Mouse (Mus musculus): Measurements from ENCODE around the gene Rasgrp3. TPM values are rescaled to one million over a fixed set of nuclear protein-coding genes. Genes with fewer than 3 reads are reported as not detected.

Gene Rasgrp3
- polyA plus RNA-seq (2012; rRNA removed), result 1.6 and 2.5 TPM in 2 replicates

GRCm38 (mm10) chr17:75435599-75435998 lies at the start of gene Rasgrp3:
Gene Rasgrp3, plus strand, starts transcription at chr17:75435896.
- WGBS, result 63% methylated on average over 6 of the region's 6 CpGs
- no peak for DNase-seq (ENCODE audit: low read depth, low spot score)

- DNase-seq (ENCODE audit: low read depth, low spot score), result no peak
- WGBS, result 80% methylated on average over 4 of the region's 4 CpGs
Measured at GRCm38 (mm10) chr17:75388402-75388801, 47.3 kb upstream of the Rasgrp3 start.

- no peak for DNase-seq (ENCODE audit: low read depth, low spot score)
- WGBS, result 84% methylated on average over 10 of the region's 10 CpGs
Measured at GRCm38 (mm10) chr17:75390142-75390541, 45.6 kb upstream of the Rasgrp3 start.

GRCm38 (mm10) chr17:75391429-75392192 lies 44.1 kb upstream of the Rasgrp3 start:
- no peak for DNase-seq (ENCODE audit: low read depth, low spot score)
- 56% methylated on average over 6 of the region's 6 CpGs for WGBS

GRCm38 (mm10) chr17:75406405-75406804 lies 29.3 kb upstream of the Rasgrp3 start:
- no peak for DNase-seq (ENCODE audit: low read depth, low spot score)
- 57% methylated on average over 4 of the region's 4 CpGs for WGBS

GRCm38 (mm10) chr17:75416861-75417260 lies 18.8 kb upstream of the Rasgrp3 start:
- WGBS, result 78% methylated on average over 3 of the region's 3 CpGs
- DNase-seq (ENCODE audit: low read depth, low spot score), result no peak

GRCm38 (mm10) chr17:75434152-75434551 lies 1.5 kb upstream of the Rasgrp3 start:
- WGBS, result 90% methylated on average over 2 of the region's 2 CpGs

GRCm38 (mm10) chr17:75434871-75435270 lies 825 bp upstream of the Rasgrp3 start:
- 85% methylated on average over 3 of the region's 3 CpGs for WGBS
- no peak for DNase-seq (ENCODE audit: low read depth, low spot score)

More at GRCm38 (mm10) chr17:75434152-75434551, 1.5 kb upstream of the Rasgrp3 start:
- DNase-seq (ENCODE audit: low read depth, low spot score), result no peak

- 71% methylated on average over 8 of the region's 8 CpGs for WGBS
Measured at GRCm38 (mm10) chr17:75436095-75436494, 399 bp downstream of the Rasgrp3 start.

GRCm38 (mm10) chr17:75436819-75437218 lies 1.1 kb downstream of the Rasgrp3 start:
- no peak for DNase-seq (ENCODE audit: low read depth, low spot score)
- 78% methylated on average over 6 of the region's 6 CpGs for WGBS

More at GRCm38 (mm10) chr17:75436095-75436494, 399 bp downstream of the Rasgrp3 start:
- no peak for DNase-seq (ENCODE audit: low read depth, low spot score)

- 75% methylated on average over 11 of the region's 11 CpGs for WGBS
- no peak for DNase-seq (ENCODE audit: low read depth, low spot score)
Measured at GRCm38 (mm10) chr17:75437239-75437750, 1.6 kb downstream of the Rasgrp3 start.

- WGBS, result 59% methylated on average over 5 of the region's 5 CpGs
- DNase-seq (ENCODE audit: low read depth, low spot score), result no peak
Measured at GRCm38 (mm10) chr17:75438162-75438561, 2.5 kb downstream of the Rasgrp3 start.

- WGBS, result 87% methylated on average over 14 of the region's 14 CpGs
- DNase-seq (ENCODE audit: low read depth, low spot score), result no peak
Measured at GRCm38 (mm10) chr17:75439062-75439461, 3.4 kb downstream of the Rasgrp3 start.

GRCm38 (mm10) chr17:75440619-75441018 lies 4.9 kb downstream of the Rasgrp3 start:
- 58% methylated on average over 7 of the region's 7 CpGs for WGBS
- DNase-seq (ENCODE audit: low read depth, low spot score), result no peak

GRCm38 (mm10) chr17:75441260-75441830 lies 5.6 kb downstream of the Rasgrp3 start:
- 53% methylated on average over 5 of the region's 5 CpGs for WGBS
- no peak for DNase-seq (ENCODE audit: low read depth, low spot score)

- WGBS, result 93% methylated on average over 8 of the region's 8 CpGs
Measured at GRCm38 (mm10) chr17:75442352-75442751, 6.7 kb downstream of the Rasgrp3 start.

GRCm38 (mm10) chr17:75443064-75443621 lies 7.4 kb downstream of the Rasgrp3 start:
- no peak for DNase-seq (ENCODE audit: low read depth, low spot score)
- WGBS, result 79% methylated on average over 6 of the region's 6 CpGs

More at GRCm38 (mm10) chr17:75442352-75442751, 6.7 kb downstream of the Rasgrp3 start:
- no peak for DNase-seq (ENCODE audit: low read depth, low spot score)

GRCm38 (mm10) chr17:75448257-75448656 lies 12.6 kb downstream of the Rasgrp3 start:
- DNase-seq (ENCODE audit: low read depth, low spot score), result no peak
- WGBS, result 90% methylated on average over 3 of the region's 3 CpGs

- no peak for DNase-seq (ENCODE audit: low read depth, low spot score)
- 18% methylated on average over 1 of the region's 1 CpGs for WGBS
Measured at GRCm38 (mm10) chr17:75449022-75449421, 13.3 kb downstream of the Rasgrp3 start.

- WGBS, result 76% methylated on average over 4 of the region's 4 CpGs
- DNase-seq (ENCODE audit: low read depth, low spot score), result no peak
Measured at GRCm38 (mm10) chr17:75452313-75452712, 16.6 kb downstream of the Rasgrp3 start.

- DNase-seq (ENCODE audit: low read depth, low spot score), result no peak
Measured at GRCm38 (mm10) chr17:75453639-75454038, 17.9 kb downstream of the Rasgrp3 start.

All from large intestine, adult 2 months (tissue).